Mouse (Mus musculus): Measurements from ENCODE around the gene Taar6.

DNA sequence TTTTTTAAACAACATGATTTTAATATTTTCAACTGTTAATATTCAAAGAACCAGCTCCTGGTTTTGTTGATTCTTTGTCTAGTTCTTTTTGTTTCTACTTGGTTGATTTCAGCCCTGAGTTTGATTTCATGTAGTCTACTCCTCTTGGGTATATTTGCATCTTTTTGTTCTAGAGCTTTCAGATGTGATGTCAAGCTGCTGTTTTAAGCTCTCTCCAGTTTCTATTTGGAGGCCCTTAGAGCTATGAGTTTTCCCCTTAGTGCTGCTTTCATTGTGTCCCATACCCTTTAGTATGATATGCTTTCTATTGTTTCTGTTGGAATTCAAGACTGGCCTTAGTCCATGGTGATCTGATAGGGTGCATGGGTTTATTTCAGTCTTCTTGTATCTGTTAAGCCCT, 45.9 kb upstream of the Taar6 start:
- TF ChIP-seq MAFK (IDR thresholded peaks at IDR 0.05; ENCODE audit: insufficient read depth, low read depth, low read length) (no peak), ZNF384 (IDR thresholded peaks at IDR 0.05; ENCODE audit: low read depth, low read length) (no peak), CHD2 (IDR thresholded peaks at IDR 0.05; ENCODE audit: low read depth, low read length) (no peak), HCFC1 (IDR thresholded peaks at IDR 0.05; ENCODE audit: borderline replicate concordance, insufficient read depth, low read length) (no peak)
